Mouse (Mus musculus) MEL-GATA-1-ER (cell line): Measurements from ENCODE around the gene Pnpla7.

Experiments
- DNase-seq: peaks from one replicate; pipeline ENCODE4 v3.0.0-alpha.2; 2012; ENCODE audit warnings: low read depth; ENCODE audit errors: extremely low read depth

The Pnpla7 gene

DNA sequence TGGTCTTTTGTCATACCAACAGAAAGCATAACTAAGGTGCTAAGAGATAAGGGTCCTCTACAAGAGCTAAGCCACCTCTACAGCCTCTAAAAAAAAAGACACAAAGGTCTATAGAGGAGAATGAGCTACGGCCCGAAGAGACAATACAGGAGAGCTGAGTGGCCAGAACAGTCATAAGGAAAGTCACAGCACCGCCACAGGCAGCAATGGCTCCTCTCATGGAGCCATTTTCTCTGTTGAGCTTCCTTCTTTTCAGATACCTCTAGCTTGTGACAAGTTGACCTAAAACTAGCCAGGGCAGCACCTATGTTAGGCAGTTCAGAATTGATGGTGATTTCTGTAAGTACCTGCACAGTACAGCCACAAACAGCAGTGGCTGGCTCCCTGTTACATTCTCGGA, 90.7 kb downstream of the Pnpla7 start:
- no peak for DNase-seq

GRCm38 (mm10) chr2:25069537-25069936, 93.7 kb downstream of the Pnpla7 start:
- no peak for DNase-seq

GRCm38 (mm10) chr2:25072398-25072797, 96.6 kb downstream of the Pnpla7 start:
- DNase-seq, result no peak

DNA sequence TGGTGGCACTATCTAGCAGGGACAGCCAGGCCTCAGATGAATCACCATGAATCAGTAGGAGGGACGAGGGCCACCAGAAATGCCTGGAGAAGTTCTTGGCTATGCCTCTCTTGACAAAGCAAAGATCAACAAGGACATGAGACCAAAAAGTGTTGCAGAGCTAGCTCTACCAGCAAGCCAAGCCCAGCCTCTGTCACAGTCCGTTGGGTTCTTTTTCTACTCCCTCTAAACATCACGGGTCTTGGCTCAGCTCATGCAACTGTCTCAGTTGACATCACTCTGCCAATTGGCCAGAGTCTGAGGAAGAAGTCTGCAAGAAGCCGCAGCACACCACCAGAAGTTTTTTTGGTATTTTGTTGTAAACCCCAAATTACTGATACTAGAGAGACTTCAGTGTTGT, 99.7 kb downstream of the Pnpla7 start:
- no peak for DNase-seq

- DNase-seq, result no peak
These were observed 103.1 kb downstream of the Pnpla7 start for GRCm38 (mm10) chr2:25078967-25079366.

DNA sequence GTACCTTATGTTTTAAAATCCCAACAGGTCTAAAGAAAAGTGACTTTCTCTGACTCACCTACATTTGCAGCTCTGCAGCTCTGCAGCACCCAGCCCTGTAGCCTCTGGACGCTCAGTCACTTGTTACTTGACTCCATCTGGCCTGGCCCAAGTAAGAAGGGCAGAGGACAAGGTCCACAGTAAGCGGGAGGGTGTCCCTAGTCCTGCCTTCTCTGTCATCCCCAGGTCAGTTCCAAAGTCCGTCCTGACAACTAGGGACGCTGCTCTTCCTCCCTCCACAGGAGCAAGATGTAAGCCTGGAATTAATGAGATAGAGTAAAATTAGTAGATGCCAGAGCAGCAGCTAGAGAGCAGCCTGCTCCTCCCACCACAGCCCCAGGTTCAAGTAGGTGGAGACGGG, 104.2 kb downstream of the Pnpla7 start, which contains the start of gene Entpd8:
TSS of gene Entpd8 (plus strand) at position 229 of the 400 bp plus-strand sequence.
- DNase-seq, result no peak

GRCm38 (mm10) chr2:25083697-25084096, 107.9 kb downstream of the Pnpla7 start:
- no peak for DNase-seq

DNA sequence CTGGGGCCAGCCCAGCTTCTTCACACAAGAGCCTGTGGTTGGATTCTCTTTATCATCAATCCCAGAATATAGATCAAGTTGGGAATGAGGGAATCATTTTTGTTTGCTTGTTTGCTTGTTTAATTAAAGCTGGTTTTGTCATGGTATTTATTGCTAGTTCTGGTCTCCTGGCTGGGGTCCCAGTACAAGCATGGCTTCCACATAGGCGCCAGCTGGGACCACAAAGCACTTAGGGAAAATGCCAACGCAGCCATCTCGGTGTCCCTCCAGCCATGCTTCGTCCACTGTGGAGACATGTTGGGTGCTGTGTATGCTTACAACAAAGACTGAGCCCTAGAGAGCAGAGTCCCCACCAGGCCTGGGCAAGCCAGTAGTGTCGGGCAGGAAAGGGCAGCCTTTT, 109.7 kb downstream of the Pnpla7 start:
- DNase-seq, result no peak

GRCm38 (mm10) chr2:25087842-25088241, 112.0 kb downstream of the Pnpla7 start:
- no peak for DNase-seq

GRCm38 (mm10) chr2:25088636-25089035, 112.8 kb downstream of the Pnpla7 start:
- no peak for DNase-seq

GRCm38 (mm10) chr2:25094785-25095108, 118.9 kb downstream of the Pnpla7 start:
- DNase-seq, result no peak

GRCm38 (mm10) chr2:25095109-25095850, 119.4 kb downstream of the Pnpla7 start, which contains the start of gene Noxa1:
Noxa1 (minus strand) TSS chr2:25095149.
- DNase-seq, result no peak

DNA sequence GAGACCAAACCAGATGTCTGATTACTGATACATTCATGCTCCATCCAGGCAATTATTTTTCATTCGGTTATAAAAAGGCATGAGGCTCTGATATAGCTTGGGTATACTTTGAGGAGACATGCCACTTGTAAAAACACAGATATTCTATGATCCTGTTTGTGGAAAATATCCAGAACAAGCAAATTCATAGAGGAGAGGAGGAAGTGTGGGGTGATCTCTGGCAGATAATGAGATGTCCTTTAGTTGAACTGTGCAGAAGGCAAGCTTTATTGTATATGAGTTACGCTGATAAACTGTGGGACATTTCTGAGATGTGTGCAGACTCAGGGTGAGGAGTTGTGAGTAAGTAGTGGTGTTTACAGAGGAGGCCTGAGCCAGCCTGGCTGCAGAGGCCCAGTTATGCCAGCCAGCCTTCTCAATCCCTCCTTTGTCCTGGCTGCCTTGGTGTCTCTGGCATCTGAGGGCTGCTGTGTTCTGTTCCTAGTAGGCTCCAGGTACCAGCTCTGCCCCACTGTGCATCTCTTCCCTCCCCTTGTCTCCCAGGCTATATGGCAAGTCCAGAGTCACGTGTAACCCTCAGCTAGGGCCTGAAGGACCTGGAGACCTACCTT, 122.3 kb downstream of the Pnpla7 start:
- DNase-seq, result peak; percentile 52

GRCm38 (mm10) chr2:25098956-25099355, 123.1 kb downstream of the Pnpla7 start:
- no peak for DNase-seq

DNA sequence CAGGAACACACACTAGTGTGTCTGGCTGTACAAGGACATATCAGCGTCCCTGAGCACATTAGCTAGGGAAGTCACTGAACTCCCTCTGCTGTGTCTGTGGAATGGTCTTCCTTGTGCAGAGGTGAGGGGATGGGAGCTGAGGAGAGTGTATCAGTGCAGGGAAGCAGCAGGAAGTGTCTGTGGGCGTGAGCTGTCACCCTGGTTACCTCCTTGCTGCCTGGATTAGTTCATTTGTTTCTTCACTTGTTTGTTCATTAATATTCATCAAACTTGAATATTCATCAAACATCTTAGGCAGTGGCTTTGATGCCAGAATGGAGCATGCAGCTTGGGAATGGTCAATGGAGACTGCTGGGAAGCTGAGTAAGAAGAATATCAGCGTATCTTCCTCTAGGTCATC, 123.9 kb downstream of the Pnpla7 start:
- DNase-seq, result no peak
